Mouse (Mus musculus): Measurements from ENCODE around the gene Defa32.
"Not testable (repeated sequence)": the region's sequence is repeated elsewhere in the genome, so short reads cannot be mapped to it uniquely, and the experiment has no call there.

Gene Defa32

GRCm38 (mm10) chr8:21528732-21529131, at the start of gene Defa32:
Defa32 (plus strand) TSS chr8:21529032.
- not testable (repeated sequence) for DNase-seq (ENCODE audit: low read depth, low spot score)

GRCm38 (mm10) chr8:21508958-21509357, 19.9 kb upstream of the Defa32 start, which contains the start of gene Defa20:
Defa20 (plus strand) TSS chr8:21509258.
- DNase-seq (ENCODE audit: low read depth, low spot score) = not testable (repeated sequence)

- DNase-seq (ENCODE audit: low read depth, low spot score) = not testable (repeated sequence)
Observed at GRCm38 (mm10) chr8:21565086-21565485, 36.3 kb downstream of the Defa32 start, which contains the start of gene Defa37. Defa37 (plus strand) TSS chr8:21565386.

Data from 3T3-L1 (cell line).